14 mouse cellular contexts compared by ENCODE assay signal in genomic region chr10:128575063-128575462, GRCm38 (mm10). TPM values are rescaled to one million over a fixed set of nuclear protein-coding genes. Genes with fewer than 3 reads are reported as not detected.
DNase-seq lines count a peak whose midpoint lies in the region; ATAC-seq and TF ChIP-seq lines count a peak whose summit lies in the region.
"Had no signal": no experiment of that assay in that cellular context is flagged by ENCODE, and none has a peak within 500 bp of the region (broad histone marks: within the 10 kb centered on the region; RNA-seq: fewer than 3 reads in every experiment).

No protein-coding gene starts in this region.

- no peak overlapping the region for H3K9ac ChIP-seq in intestine, postnatal 0 days (ENCODE audit: low read depth, low read length)
- no peak overlapping the region for H3K9ac ChIP-seq in intestine, embryonic 16.5 days (ENCODE audit: low read depth, low read length)
- H3K9ac ChIP-seq in forebrain, embryonic 14.5 days (ENCODE audit: low read length): no peak overlapping the region
- H3K9ac ChIP-seq: embryonic facial prominence, embryonic 12.5 days; heart, embryonic 13.5 days; liver, embryonic 13.5 days; midbrain, embryonic 12.5 days had no signal

- no peaks in the 10 kb centered on the region for H3K9me3 ChIP-seq in intestine, postnatal 0 days (ENCODE audit: control insufficient read depth)
- no peaks in the 10 kb centered on the region for H3K9me3 ChIP-seq in intestine, embryonic 16.5 days (ENCODE audit: control insufficient read depth, low read length)
- H3K9me3 ChIP-seq in E14TG2a.4 (ENCODE audit: low read length): no peaks in the 10 kb centered on the region
- H3K9me3 ChIP-seq in forebrain, embryonic 14.5 days (replicated peaks; ENCODE audit: control insufficient read depth, low read length): no peaks in the 10 kb centered on the region
- H3K9me3 ChIP-seq: heart, embryonic 13.5 days; liver, embryonic 13.5 days; midbrain, embryonic 12.5 days had no signal

- DNase-seq in 3T3-L1 (ENCODE audit: low read depth, low spot score): peak; percentile 40
- DNase-seq in ovary, postnatal 10 days (ENCODE audit: low spot score): no peak
- DNase-seq in right cerebral cortex, postnatal 10 days (ENCODE audit: low spot score in 2 of 2): no peak
- DNase-seq in forebrain, embryonic 14.5 days (ENCODE audit: low spot score): no peak
- DNase-seq: kidney, adult 18-20 months; liver, embryonic 13.5 days; thymus, postnatal 25 days had no signal

- no peak overlapping the region for H3K4me3 ChIP-seq in intestine, postnatal 0 days (ENCODE audit: low read depth, low read length)
- no peak overlapping the region for H3K4me3 ChIP-seq in intestine, embryonic 16.5 days (ENCODE audit: low read length)
- H3K4me3 ChIP-seq in E14TG2a.4 (replicated peaks; ENCODE audit: low read length): no peak overlapping the region
- H3K4me3 ChIP-seq in forebrain, embryonic 14.5 days (ENCODE audit: low read depth, low read length): no peak overlapping the region
- H3K4me3 ChIP-seq: embryonic facial prominence, embryonic 12.5 days; heart, embryonic 13.5 days; liver, embryonic 13.5 days; midbrain, embryonic 12.5 days had no signal

- WGBS in intestine, postnatal 0 days: 94% methylated on average over 2 of the region's 2 CpGs
- WGBS in intestine, embryonic 16.5 days: 89% methylated on average over 2 of the region's 2 CpGs
- 93% methylated on average over 2 of the region's 2 CpGs for WGBS in forebrain, embryonic 14.5 days

- H3K4me1 ChIP-seq in intestine, postnatal 0 days (replicated peaks; ENCODE audit: control insufficient read depth, insufficient read depth, low read length): 0 out of 2 replicates have a peak, but pooled peaks cover 4% of the 10 kb centered on the region
- H3K4me1 ChIP-seq in intestine, embryonic 16.5 days (ENCODE audit: control insufficient read depth, insufficient read depth, low read length): peaks cover 10% of the 10 kb centered on the region; the same call in 1 of the 2 replicates
- peaks cover 15% of the 10 kb centered on the region for H3K4me1 ChIP-seq in E14TG2a.4 (replicated peaks; ENCODE audit: low read depth, low read length)
- H3K4me1 ChIP-seq in forebrain, embryonic 14.5 days (ENCODE audit: control insufficient read depth, insufficient read depth, low read length): no peaks in the 10 kb centered on the region
- H3K4me1 ChIP-seq: embryonic facial prominence, embryonic 12.5 days; heart, embryonic 13.5 days; midbrain, embryonic 12.5 days had no signal

- no peaks in the 10 kb centered on the region for H3K27me3 ChIP-seq in intestine, postnatal 0 days (replicated peaks; ENCODE audit: control insufficient read depth, insufficient read depth, low read length)
- H3K27me3 ChIP-seq in intestine, embryonic 16.5 days (replicated peaks; ENCODE audit: control insufficient read depth, insufficient read depth, low read length): no peaks in the 10 kb centered on the region
- H3K27me3 ChIP-seq in E14TG2a.4 (ENCODE audit: insufficient read depth, low read length): peaks cover 2% of the 10 kb centered on the region; the same call in 1 of the 2 replicates
- H3K27me3 ChIP-seq in forebrain, embryonic 14.5 days (replicated peaks; ENCODE audit: control insufficient read depth, insufficient read depth, low read length): no peaks in the 10 kb centered on the region
- H3K27me3 ChIP-seq: embryonic facial prominence, embryonic 12.5 days had no signal

- peak; percentile 65 for TF ChIP-seq CTCF in intestine, postnatal 0 days (IDR thresholded peaks at IDR 0.05; ENCODE audit: low read depth)
- peak; percentile 91 for TF ChIP-seq CTCF in E14TG2a.4 (conservative IDR thresholded peaks at IDR 0.05; ENCODE audit: low read length)

- H3K27ac ChIP-seq in intestine, postnatal 0 days (ENCODE audit: low read depth, low read length): no peak overlapping the region
- no peak overlapping the region for H3K27ac ChIP-seq in intestine, embryonic 16.5 days (ENCODE audit: low read length)
- no peak overlapping the region for H3K27ac ChIP-seq in forebrain, embryonic 14.5 days (ENCODE audit: low read depth, low read length)
- H3K27ac ChIP-seq: embryonic facial prominence, embryonic 12.5 days; heart, embryonic 13.5 days; liver, embryonic 13.5 days; midbrain, embryonic 12.5 days had no signal

- no peak overlapping the region for H3K4me2 ChIP-seq in intestine, postnatal 0 days (replicated peaks; ENCODE audit: low read depth)
- H3K4me2 ChIP-seq in intestine, embryonic 16.5 days (ENCODE audit: low read depth, low read length): no peak overlapping the region
- H3K4me2 ChIP-seq in forebrain, embryonic 14.5 days (ENCODE audit: low read length): no peak overlapping the region
- H3K4me2 ChIP-seq: embryonic facial prominence, embryonic 12.5 days; heart, embryonic 13.5 days; liver, embryonic 13.5 days; midbrain, embryonic 12.5 days had no signal

- H3K36me3 ChIP-seq in intestine, postnatal 0 days (ENCODE audit: control insufficient read depth, insufficient read depth): peaks cover 76% of the 10 kb centered on the region
- H3K36me3 ChIP-seq in intestine, embryonic 16.5 days (ENCODE audit: control insufficient read depth, insufficient read depth, low read length): peaks cover 15% of the 10 kb centered on the region; the same call in 1 of the 2 replicates
- peaks cover 67% of the 10 kb centered on the region for H3K36me3 ChIP-seq in E14TG2a.4 (ENCODE audit: insufficient read depth, low read length)
- H3K36me3 ChIP-seq in forebrain, embryonic 14.5 days (ENCODE audit: control insufficient read depth, insufficient read depth, low read length): no peaks in the 10 kb centered on the region
- H3K36me3 ChIP-seq: liver, embryonic 13.5 days; midbrain, embryonic 12.5 days had no signal

- ATAC-seq in intestine, postnatal 0 days: no peak
- no peak for ATAC-seq in intestine, embryonic 16.5 days
- peak; percentile 62; the same call in 1 of the 2 replicates for ATAC-seq in common myeloid progenitor, adult 5-6 weeks (replicated peaks; ENCODE audit: low read depth, poor library complexity, severe bottlenecking)
- no peak for ATAC-seq in forebrain, embryonic 14.5 days

RNA-seq across cellular contexts. Expression of gene Pa2g4, which starts 9.3 kb away (rescaled TPM):
- polyA plus RNA-seq in intestine, postnatal 0 days (2015; fragmentation: Nextera tagmentation; extraction: Ambion mirVana): 65.3 and 66.8 TPM in 2 replicates
- polyA plus RNA-seq in intestine, embryonic 16.5 days (2015; fragmentation: Nextera tagmentation; extraction: Ambion mirVana): 171 and 196 TPM in 2 replicates
- total RNA-seq in common myeloid progenitor, adult 5-6 weeks (2017): 385 and 532 TPM in 2 replicates
- polyA plus RNA-seq in forebrain, embryonic 14.5 days (2014; fragmentation: Nextera tagmentation; extraction: Ambion mirVana): 177 and 187 TPM in 2 replicates

RNA-seq across cellular contexts. Expression of gene Erbb3, which starts 14.4 kb away (rescaled TPM):
- polyA plus RNA-seq in intestine, postnatal 0 days (2015; fragmentation: Nextera tagmentation; extraction: Ambion mirVana): 22.3 and 23.8 TPM in 2 replicates
- polyA plus RNA-seq in intestine, embryonic 16.5 days (2015; fragmentation: Nextera tagmentation; extraction: Ambion mirVana): 29.6 and 34.9 TPM in 2 replicates
- total RNA-seq in common myeloid progenitor, adult 5-6 weeks (2017): 1.0 and 1.8 TPM in 2 replicates
- polyA plus RNA-seq in forebrain, embryonic 14.5 days (2014; fragmentation: Nextera tagmentation; extraction: Ambion mirVana): 0.17 and 0.40 TPM in 2 replicates

RNA-seq across cellular contexts. Expression of gene Rpl41, which starts 26.0 kb away (rescaled TPM):
- 2,426 and 2,428 TPM in 2 replicates for polyA plus RNA-seq in intestine, postnatal 0 days (2015; fragmentation: Nextera tagmentation; extraction: Ambion mirVana)
- 3,191 and 3,364 TPM in 2 replicates for polyA plus RNA-seq in intestine, embryonic 16.5 days (2015; fragmentation: Nextera tagmentation; extraction: Ambion mirVana)
- 3,010 and 3,037 TPM in 2 replicates for total RNA-seq in common myeloid progenitor, adult 5-6 weeks (2017)
- 2,276 and 3,259 TPM in 2 replicates for polyA plus RNA-seq in forebrain, embryonic 14.5 days (2014; fragmentation: Nextera tagmentation; extraction: Ambion mirVana)

RNA-seq across cellular contexts. Expression of gene Zc3h10, which starts 27.5 kb away (rescaled TPM):
- polyA plus RNA-seq in intestine, postnatal 0 days (2015; fragmentation: Nextera tagmentation; extraction: Ambion mirVana): 10.0 and 10.4 TPM in 2 replicates
- polyA plus RNA-seq in intestine, embryonic 16.5 days (2015; fragmentation: Nextera tagmentation; extraction: Ambion mirVana): 13.3 and 13.6 TPM in 2 replicates
- 8.6 and 10.6 TPM in 2 replicates for total RNA-seq in common myeloid progenitor, adult 5-6 weeks (2017)
- polyA plus RNA-seq in forebrain, embryonic 14.5 days (2014; fragmentation: Nextera tagmentation; extraction: Ambion mirVana): 16.2 and 18.2 TPM in 2 replicates

RNA-seq across cellular contexts. Expression of gene Esyt1, which starts 49.4 kb away (rescaled TPM):
- polyA plus RNA-seq in intestine, postnatal 0 days (2015; fragmentation: Nextera tagmentation; extraction: Ambion mirVana): 11.7 and 12.5 TPM in 2 replicates
- polyA plus RNA-seq in intestine, embryonic 16.5 days (2015; fragmentation: Nextera tagmentation; extraction: Ambion mirVana): 24.4 and 25.7 TPM in 2 replicates
- 70.9 and 76.6 TPM in 2 replicates for total RNA-seq in common myeloid progenitor, adult 5-6 weeks (2017)
- 4.7 and 6.3 TPM in 2 replicates for polyA plus RNA-seq in forebrain, embryonic 14.5 days (2014; fragmentation: Nextera tagmentation; extraction: Ambion mirVana)

Comparison
In these comparisons a context has a peak if more than half of its experiments do, and no peak if none do; other contexts are left out.
1. RNA of gene Erbb3, which starts 14.4 kb away (polyA plus RNA-seq): 29.6 to 34.9 TPM in intestine, embryonic 16.5 days and 22.3 to 23.8 TPM in intestine, postnatal 0 days; 0.17 to 0.40 TPM in forebrain, embryonic 14.5 days; every median in the first group is over 10 times any median in the second.